Mouse (Mus musculus) induced T-regulatory cell, adult 2 months (primary cell): ENCODE measurements at regions not wholly inside any gene's neighbourhood (a gene's known extent, or its start where the extent isn't known, plus 50 kb on each side); places are given as distances from the start of the nearest gene placed in this dataset.

ENCODE experiments used
- DNase-seq: peaks from one replicate; pipeline ENCODE4 v3.0.0-alpha.2; 2012; ENCODE audit warnings: low read depth

DNA sequence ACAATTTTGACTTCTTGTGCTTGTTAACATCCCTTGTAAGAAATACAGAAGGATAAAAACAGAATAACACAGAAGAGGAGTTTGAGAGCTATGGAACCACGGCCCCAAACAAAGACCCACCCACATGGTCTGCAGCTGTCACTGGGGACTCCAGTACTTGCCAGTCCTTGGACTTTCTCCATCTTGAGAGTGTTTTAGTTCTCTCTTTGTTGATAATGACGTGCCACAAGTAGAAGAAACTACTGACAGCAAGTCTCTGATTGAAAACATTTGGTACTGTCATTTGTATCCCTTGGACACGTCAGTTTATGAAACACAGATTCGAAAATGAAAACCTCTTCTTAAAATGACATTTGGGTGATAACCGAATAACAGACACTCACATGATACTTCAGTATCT, 68.3 kb upstream of the Frg1 start:
- no peak for DNase-seq

DNA sequence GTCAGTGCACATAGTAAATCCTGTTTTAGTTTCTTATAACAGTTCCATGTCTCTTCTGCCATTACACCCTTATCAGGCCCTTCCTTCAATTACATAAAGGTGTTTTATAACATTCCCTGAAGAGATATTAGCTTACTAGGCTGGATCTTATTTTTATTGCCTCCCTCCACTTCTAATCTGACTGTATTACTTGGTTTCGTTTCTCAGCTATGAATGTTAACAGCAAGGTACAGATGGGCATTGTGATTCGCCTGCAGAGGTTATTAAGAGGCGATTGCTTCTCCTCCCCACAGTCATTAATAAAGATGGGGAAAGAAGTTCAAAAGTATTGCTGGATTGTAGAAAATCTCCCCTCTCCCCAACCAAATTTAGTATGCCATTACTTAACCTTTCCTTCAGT, 66.4 kb upstream of the Frg1 start:
- DNase-seq = no peak

DNA sequence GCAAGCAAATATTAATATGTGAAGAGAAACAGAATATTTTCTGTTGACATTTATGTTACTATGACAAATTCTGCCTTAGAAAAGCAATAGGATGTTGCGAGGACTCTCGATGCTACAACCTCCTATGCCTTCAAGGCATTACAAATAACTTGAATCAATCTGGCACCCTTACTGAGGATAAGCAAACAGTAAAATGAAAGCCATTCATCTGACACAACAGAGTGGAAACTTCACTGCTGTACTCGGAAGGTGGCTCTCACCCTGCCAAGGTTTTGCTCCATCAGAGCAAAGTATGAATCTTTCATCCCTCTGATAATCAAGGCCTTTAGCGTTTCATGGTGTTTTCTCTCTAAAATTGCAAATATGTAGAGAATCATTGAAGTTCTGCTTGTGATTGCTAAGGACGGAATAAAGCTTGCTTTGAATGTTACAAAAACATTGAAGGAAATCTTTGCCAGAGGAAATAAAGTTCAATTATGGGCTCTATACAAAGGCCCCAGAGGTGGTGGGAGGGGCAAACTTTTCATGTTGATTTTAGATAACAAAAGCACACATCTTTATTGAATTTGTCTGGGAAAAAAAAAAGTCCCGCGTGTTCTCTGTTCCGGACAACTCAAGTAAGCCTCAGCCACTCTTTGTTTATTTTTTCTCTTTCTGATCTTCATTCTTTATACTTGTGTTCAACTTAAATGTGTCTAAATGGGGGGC, 56.3 kb upstream of the Frg1 start:
- DNase-seq = no peak

DNA sequence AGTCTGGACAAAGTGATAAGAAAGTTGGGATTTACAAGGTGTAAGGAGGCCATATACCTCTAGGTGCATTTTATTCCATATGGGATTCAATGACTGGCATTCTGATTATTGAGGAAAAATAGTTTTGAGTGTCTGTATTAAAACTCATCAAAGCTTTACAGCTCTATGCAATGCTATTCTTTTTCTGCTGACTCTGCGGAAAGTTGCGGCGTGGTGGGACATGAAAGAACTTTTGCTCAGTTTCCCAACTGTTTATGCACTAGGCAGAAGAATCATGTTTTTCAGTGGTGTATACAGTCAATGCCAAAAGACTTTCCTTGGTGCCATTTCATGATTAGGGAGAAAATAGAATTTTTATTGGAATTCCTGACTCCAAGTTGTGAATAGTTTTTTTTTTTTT, 55.4 kb upstream of the Frg1 start:
- DNase-seq = no peak
